Mouse (Mus musculus) adrenal gland, adult 2 months (tissue): ENCODE data around the gene Dnase1l3. TPM values are rescaled to one million over a fixed set of nuclear protein-coding genes. Genes with fewer than 3 reads are reported as not detected.

ENCODE experiments used
- DNase-seq: peaks from one replicate; pipeline ENCODE4 v3.0.0; 2021
- long read RNA-seq: library from polyadenylated mRNA; stranded (forward); transcript quantifications from one replicate; pipeline ENCODE4 v2.0.0, GENCODE M21; 2021
- polyA plus RNA-seq: library from polyadenylated mRNA; depleted of rRNA; stranded (reverse); fragments of >200 nt; gene quantifications from 2 replicates; pipeline ENCODE4 v1.2.3, GENCODE M21; 2012; rRNA removed
- total RNA-seq, 2 experiments: library from RNA; stranded (reverse); gene quantifications; 2 replicates each; pipeline ENCODE4 v1.2.3; 2021

The Dnase1l3 gene
- total RNA-seq (1 to 10 TPM in 1 of 2 experiments, under 1 TPM in 1; 0.24 to 1.5 TPM), polyA plus RNA-seq (0.32 and 0.63 TPM in 2 replicates)
- long read RNA-seq = 0 reads

DNA sequence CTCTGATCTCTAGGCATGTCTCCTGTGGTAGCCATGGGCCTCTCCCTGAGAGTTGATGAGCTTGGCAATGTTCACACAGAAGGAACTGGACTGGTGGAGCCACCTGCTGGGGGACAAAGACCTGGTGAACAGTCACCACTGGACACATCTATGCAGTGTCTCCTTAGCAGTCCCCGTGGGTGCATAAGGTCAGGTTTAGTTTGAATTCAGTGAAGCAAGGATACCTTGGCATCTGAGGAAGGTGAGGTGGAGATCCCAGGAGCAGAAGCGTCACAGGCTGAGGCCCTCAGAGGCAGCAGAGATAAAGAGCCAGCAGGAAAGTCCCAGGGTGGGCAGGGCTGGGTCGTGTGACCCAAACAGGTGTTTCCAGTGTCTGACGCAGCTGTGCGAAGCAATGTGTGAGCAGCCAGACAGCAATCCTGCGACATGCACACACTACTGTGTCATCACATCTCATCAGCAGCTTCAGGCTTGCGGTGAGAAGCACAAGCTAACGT lies at the start of gene Dnase1l3:
TSS of gene Dnase1l3 (minus strand) at position 303 of the 497 bp plus-strand sequence.
- peak; percentile 45 for DNase-seq

DNA sequence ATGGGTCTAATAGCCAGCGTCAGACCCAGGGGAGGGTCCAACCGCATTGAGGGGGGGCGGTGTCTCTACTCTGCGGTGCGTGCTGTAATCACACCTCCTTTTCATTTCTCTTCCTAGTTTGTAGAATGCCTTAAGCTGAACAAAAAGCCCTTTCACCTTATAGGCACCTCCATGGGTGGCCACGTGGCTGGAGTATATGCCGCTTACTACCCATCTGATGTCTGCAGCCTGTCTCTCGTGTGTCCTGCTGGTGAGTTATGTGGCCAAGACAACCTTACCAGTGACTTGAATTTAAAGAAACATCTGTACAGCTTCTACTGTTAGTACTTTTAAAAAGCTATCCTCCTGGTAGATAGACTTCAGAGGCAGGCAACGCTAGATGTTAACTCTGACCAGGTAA lies 48.2 kb upstream of the Dnase1l3 start:
- DNase-seq = no peak

DNA sequence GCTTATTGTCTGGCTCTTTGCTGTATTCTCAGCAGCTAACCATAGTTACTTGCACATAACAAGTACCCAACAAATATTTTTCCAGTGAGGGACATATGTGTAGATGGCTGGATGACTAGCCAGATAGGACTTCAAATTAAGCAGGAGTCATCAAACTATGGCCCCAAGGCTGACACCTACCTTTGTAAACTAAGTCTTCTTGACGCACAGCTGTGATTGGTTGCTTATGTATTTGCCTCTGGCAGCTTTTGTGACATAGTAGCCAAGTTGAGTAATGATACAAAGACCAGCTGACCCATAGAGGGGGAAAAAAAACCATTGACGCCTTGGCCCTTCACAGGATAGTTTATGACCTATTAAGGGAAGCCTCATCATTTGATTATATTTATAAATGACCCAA lies 47.7 kb upstream of the Dnase1l3 start:
- no peak for DNase-seq

DNA sequence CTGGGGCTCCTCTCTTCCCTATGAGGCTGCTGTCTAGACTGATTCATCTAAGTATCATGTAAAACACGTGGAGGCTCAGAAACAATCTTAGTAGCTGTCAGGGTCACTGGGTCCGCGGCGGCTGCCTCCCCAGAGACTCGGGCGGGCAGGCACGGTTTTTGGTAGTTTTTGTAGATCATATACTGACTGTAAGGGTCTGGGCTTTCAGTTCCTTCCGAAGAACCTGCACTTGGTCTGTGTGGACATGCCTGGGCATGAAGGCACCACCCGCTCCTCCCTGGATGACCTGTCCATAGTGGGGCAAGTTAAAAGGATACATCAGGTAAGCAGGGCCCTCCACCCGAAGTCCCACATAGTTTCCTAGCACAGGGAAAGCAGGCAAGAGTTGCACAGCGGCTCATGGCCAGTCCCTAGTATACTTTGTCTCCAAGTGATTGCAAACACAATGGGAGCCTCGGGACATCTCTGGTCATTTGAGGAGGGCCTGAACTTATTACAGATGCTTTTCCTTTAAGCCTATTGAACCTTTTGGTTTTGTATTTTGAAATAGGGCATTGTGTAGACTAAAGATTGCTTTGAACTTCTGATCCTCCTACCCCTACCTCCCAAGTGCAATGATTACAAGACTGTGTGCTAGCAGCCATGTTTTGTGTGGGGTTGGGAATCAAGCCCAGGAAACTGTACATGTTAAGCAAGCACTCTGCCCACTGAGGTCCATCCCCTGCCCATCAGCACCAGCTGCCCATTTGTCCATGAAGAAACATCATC lies 46.7 kb upstream of the Dnase1l3 start:
- DNase-seq = peak; percentile 26

DNA sequence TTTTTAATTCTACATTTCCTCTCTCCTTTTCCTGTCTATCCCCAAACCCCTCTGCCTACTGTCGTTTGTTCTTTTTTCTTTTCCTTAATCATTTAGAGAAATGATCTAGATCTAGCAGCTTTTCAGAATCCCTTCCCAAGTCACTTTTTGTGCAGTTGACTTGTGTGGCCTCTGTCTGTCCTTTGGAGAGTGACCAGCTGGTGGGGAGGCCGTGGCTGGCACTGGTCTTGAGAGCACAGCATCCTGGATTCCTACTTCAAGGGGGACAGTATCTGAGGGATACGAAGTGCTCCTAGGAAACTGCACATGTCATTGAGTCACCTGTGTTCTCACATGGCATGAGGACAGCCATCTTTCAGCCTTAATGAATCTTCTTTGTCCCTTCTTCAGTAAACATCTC lies 45.8 kb upstream of the Dnase1l3 start:
- DNase-seq = no peak

DNA sequence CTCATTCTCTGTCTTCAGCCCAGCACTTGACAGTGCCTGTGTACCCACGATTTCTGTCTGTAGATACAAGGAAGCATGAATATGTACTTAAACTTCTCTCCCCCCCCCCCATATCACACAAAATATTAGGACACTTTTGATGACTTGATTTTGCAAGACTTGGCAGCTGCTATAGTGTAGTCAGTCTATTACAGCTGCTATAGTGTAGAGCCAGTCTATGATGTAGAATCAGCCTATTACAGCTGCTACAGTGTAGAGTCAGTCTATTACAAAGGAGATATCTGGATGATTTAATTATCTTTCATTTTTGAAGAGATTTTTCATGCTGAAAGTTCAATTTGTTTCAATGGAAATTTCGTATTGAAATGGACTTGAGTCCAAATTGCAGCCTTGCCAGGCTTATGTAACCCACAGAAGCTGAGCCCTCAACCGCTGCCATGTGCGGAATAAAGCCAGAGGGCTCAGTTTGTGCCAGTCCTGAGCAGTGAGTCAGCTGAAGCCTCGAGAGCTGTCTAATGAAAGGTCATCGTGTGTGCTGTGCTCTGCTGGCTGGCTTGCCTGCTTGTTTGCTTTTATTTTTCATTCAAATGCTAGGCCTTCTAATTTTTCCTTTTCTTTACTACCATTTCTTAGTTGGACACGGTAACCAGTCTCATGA lies 44.5 kb upstream of the Dnase1l3 start:
- DNase-seq = peak; percentile 92

DNA sequence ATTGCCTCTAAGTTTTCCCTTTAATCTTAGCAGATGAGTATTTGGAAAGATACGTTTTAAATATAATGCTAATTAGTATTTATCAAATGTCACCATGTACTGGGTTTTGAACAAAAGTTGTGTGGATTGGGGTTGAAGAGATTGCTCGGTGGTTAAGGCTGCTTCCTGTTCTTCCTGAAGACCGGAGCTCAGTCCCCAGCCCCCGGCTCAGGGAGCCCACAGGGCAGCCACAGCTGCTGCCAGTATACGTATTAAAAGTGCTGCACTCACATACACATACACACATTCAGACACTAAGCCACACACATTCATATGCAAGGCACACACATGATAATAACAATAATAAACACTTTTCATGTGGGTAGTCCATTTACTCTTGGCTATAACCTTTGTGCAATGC lies 43.8 kb upstream of the Dnase1l3 start:
- no peak for DNase-seq

DNA sequence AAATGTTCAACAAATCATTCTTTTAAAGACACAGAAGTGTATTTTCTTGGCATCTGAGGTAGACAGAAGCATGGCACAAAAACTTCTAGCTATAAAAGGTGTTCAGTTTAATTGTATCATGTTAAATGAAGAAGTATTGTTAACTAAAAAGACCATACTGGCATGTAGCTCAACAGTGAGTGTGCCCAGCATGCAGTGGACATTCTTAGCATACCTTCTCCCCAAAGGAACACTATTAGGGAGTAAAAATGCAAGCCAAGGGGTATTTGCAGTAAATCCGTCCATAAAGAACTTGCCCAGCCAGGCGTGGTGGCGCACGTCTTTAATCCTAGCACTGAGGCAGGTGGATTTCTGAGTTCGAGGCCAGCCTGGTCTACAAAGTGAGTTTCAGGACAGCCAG lies 42.0 kb upstream of the Dnase1l3 start:
- DNase-seq = no peak

DNA sequence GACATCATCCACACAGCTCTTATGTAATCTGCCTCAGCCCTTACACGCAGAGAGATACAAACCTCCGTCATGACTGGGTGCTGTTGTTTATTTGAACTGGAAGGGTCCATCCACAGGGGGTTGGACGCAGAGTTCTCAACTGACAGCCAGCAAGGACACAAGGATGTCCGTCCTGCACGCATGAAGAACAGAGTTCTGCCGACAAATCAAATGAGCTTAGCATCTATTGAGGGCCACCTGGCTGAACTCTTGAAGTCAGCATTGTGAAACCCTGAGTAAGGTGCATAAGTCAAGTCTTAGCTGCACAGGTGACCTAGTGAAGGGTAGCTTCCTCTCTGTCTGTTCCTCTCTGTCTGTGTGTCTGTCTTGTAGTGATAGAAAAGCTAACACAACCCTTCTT lies 41.6 kb upstream of the Dnase1l3 start:
- no peak for DNase-seq

DNA sequence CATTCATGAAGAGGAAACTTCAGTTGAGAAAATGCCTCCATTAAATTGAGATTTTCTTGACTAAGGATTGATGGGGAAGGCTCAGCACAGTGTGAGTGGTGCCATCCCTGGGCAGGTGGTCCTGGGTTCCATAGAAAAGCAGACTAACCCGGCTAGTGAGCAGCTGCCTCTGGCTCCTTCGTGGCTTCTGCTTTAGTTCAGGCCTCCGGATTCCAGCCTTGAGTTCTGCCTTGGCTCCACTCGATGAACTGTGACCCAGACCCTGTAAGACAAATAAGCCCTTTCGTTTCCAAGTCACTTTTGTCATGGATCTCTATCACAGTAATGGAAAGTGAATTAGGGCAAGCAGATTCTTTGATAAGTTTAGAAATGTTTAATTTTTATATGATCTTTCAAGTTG lies 40.2 kb upstream of the Dnase1l3 start:
- DNase-seq = no peak

DNA sequence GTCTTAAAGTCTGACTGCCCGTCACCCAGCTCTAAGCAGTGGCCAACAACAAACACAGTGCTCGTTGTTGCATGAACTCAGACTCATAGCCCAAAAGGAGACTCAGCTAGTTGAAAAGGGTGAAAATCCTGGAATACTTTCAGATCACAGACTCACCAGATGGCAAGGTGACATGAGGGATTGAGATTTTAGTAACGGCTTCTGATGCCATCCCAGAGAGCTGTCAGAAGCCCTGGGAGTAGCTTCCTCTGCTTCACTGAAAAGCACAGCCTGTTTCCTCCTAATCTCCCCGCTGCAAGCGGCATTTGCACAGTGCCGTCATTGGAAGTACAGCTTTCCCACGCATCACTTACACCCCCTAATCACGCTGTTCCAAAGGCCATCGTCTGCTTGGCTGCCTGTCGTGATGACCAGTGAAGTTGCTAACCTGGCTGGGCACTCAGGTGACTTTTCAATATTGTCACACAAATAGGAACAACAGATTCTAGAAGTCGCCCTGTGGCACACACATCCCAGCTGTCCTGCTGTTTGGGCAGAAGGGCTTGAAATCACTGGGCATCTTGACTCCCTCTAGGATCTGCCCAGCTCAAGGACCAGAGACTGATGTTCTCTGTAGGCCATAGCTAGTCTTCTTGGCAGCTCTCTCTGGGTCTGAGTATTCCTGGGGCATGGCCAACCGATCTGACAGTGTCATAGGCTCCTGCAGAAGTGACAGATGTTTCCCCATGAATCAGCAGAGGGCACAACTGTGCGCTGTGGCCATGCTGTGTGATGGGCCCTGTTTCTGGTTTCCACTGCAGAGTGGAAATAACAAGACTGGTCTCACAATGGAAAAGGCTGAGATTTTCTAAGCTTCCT lies 37.9 kb upstream of the Dnase1l3 start:
- peak; percentile 88 for DNase-seq

DNA sequence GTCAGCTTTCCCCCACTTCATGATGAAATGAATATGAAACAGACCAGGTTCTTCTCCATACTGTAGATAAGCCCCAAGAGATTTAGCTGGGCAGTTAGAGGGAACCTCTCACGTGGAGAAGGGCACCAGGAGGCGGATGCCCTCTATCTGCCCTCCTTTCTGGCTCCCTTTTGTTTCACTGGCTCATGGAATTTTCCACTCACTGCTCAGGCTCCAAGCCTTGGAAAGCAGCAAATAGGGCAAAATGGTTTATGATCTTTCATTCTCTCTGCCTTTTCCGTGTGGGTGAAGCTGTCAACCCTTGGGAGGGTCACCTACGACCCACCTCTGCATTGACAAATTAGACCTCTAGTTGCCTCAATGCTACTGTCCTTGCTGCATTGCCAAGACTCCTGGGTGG lies 36.2 kb upstream of the Dnase1l3 start:
- peak; percentile 75 for DNase-seq

DNA sequence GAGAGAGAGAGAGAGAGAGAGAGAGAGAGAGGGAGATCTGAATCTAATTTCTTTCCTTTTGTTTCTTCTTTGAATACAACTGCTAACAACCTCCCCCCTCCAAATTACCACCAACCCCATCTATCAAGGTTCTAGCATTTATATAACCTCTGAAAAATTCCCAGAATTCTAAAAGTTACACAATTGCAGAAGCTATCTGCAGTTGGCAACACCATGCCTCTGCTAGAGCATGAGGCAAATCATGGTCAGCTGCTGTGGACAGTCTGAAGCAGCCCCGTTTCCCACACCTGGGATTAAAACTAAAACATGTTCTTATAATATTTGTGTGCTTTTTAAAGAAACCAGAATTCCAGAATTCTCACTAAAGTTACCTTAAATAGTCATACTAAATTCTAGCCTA lies 35.4 kb upstream of the Dnase1l3 start:
- DNase-seq = no peak

DNA sequence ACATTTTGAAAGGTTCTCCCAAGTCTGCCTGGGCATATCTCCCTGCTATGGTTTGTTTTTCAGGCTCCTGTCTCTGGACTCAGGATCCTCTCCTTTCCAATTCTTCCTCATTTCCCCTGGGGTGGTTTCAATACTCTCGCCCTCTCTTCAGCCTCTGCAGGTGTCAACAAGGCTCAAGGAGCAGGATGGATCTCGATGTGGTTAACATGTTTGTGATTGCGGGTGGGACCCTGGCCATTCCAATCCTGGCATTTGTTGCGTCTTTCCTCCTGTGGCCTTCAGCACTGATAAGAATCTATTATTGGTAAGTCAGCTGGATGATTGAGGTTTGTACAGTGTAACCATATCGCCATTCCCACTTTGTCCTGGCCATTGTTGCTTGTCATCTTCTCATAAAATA lies 33.7 kb upstream of the Dnase1l3 start:
- no peak for DNase-seq

DNA sequence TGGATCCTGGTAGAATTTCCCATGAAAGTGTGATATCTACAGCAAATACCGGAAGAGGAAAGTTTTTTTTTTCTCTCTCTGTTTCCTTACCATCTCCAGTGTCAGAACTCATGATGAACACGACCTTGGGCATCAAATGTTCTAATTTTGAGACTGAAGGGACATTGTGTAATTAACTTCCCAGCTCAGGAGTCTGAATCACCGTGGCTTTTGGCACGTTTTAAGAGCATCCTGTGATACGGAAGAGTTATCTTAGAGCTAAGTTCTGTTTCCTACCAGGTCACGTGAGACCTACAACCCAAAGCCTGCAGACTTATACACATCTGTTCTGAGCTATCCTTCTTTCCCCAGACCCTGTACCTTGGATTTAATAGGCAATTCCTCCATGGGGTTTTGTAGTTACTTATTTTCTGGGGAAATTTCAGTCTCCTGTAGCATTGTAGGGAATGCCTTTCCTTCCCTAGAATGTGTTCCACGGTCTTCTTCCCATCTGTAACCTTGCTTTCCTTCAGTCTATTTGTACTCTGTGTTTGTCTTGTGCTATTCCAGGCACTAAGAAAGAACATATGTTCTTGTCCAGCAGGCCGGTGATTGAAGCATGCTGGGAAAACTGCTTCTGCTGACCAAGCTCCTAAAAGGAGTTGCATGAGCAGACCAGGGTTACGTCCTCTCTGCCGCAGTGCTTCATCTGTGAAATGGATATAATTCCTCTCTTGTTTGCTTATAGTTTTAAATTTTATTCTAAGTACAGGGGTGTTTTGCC lies 32.6 kb upstream of the Dnase1l3 start:
- no peak for DNase-seq

DNA sequence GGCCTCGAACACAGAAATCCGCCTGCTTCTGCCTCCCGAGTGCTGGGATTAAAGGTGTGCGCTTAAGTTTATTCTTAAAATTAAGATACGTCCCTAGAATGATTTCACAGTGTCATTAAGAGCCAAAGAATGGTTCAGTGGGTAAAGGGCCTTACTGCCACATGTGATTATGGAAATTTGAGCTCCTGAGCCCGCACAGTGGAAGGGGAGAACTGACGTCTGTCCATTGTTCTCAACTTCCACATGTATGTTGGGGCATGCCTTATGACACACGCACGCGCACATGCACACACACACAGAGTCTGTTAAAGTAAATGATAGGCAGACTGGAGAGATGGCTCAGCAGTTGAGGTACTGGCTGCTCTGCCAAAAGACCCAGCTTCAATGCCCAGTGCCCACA lies 30.6 kb upstream of the Dnase1l3 start:
- no peak for DNase-seq

DNA sequence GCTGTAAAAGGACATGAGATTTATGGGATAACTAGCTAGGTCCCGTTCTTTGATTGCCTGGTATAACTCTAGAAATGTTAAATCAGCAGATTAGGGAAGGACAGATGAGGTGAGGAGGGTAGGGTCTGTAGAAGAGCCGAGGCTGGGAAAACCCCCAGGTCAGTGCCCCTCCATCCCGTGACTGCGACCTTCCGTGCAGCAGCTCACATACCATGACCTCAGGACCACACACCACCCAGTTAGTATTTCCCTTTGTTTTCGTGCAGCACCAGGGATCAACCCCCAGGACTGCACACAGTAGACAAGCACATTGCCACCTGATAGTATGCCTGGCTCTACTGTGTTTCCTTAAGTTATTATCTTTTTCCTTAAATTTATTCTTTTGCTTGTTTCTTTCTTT lies 30.1 kb upstream of the Dnase1l3 start:
- no peak for DNase-seq

DNA sequence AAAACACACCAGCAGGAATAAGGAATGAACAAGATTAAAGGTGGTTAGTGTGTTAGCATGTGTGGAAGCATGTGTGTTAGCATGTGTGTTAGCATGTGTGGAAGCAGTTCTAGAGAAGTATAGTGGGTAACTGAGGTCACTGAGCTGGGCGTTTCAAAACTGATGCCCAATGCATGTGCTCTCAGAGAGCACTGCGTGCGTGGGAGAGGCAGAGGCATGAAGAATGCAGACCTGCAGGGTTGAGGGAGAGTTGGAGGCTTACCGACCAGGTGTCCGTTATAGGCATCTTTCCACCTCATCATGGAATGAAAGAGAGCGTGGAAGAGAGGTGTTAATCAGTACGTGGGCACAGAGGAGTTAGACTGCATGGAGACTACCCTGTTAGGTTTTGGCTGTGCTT lies 26.2 kb upstream of the Dnase1l3 start:
- DNase-seq = no peak

DNA sequence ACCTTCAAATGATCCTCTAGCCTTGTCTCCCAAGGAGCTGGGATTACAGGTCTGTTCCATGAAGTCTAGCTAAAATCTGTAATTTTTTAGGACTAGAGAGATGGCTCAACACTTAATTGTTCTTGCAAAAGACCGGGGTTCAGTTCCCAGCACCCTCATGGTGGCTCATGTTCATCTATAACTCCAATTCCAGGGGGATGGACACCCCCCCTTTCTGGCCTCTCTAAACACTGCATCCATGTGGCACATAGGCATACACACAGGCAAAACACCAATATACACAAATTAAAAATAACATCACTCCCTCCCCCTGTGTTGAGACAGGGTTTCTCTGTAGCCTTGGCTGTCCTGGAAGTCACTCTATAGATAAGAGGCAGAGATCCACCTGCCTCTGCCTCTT lies 25.6 kb upstream of the Dnase1l3 start:
- no peak for DNase-seq

DNA sequence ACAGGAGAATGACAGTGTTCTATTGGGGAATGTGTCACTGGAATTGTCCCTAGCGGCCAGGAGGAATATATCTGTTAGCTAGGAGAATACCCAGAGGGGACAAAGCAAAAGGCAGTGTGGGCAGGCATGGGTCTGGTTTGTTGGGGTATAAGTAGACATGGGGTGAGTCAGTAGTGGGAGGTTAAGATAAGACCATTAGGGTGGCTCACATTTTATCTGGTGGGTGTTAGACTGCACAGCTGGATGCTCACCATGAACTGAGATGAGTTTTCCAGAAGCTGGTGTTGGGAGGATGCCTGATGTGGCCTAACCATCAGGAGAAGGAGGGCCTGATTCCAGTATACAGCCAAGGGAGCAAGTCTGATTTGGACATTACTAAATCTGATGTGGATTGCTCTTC lies 22.6 kb upstream of the Dnase1l3 start:
- no peak for DNase-seq

DNA sequence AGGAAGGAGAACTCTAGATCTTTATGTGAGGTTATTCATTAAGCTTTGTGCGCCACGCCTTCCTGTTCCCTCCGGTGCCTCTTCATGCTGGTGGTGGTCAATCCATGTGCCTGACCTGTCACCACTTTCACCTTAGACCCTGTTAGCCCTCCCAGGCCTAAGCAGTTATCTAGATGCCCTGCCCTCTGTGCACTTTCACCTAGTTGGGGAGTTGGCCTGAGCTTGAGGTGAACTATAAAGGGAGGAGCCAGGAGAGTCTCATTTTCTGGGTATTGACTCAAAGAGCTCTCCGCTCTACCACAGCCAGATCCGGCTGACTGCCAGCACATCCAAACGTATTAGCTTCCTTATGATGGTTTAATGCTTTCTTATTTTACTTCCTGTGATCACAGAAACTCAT lies 21.9 kb upstream of the Dnase1l3 start:
- no peak for DNase-seq

DNA sequence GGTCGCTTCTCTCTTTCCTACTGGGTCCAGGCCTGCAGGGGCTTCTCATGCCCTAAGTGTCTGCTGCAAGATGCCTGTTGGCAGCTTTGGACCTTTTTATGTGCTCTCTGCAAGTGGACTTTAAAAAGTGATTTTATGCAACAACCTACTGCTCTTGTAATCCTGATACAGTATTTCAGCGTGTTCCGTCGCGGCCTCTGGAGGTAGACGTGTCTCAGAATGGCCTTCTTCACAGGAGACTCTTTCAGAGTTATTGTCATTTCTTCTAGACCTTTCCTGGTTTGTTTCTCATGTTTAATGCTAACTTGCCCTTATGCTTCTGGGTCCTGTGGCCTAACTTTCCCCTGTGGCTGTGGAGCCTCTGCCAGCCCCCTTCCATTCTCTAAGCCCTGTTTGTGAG lies 21.4 kb upstream of the Dnase1l3 start:
- no peak for DNase-seq
